Mouse (Mus musculus): ENCODE results near the gene Qrich2.
"Not testable (repeated sequence)": the region's sequence is repeated elsewhere in the genome, so short reads cannot be mapped to it uniquely, and the experiment has no call there.

The Qrich2 gene

DNA sequence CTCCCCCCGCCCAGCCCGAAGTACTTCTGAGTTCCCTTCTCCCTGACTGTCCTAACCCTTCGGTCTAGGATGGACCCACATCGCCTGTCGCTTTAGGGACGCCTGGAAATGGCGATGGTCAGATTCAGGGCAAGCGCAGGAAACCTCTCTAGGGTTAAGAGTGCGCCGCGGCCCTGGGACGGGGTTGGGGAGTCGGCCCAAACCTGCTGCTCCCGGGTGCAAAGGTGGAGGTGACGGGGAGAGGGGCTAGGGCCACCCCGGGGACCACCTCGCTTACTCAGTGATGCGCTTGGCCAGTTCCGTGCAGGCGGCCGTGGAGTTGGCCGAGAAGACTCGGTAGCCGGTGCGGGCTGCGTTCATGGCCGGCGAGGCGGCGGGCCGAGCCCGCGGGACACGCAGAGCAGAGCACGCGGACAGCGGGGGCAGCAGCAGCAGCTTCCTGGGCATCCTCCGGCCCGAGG, 23.8 kb upstream of the Qrich2 start:
- no peak for DNase-seq (ENCODE audit: low spot score)

DNA sequence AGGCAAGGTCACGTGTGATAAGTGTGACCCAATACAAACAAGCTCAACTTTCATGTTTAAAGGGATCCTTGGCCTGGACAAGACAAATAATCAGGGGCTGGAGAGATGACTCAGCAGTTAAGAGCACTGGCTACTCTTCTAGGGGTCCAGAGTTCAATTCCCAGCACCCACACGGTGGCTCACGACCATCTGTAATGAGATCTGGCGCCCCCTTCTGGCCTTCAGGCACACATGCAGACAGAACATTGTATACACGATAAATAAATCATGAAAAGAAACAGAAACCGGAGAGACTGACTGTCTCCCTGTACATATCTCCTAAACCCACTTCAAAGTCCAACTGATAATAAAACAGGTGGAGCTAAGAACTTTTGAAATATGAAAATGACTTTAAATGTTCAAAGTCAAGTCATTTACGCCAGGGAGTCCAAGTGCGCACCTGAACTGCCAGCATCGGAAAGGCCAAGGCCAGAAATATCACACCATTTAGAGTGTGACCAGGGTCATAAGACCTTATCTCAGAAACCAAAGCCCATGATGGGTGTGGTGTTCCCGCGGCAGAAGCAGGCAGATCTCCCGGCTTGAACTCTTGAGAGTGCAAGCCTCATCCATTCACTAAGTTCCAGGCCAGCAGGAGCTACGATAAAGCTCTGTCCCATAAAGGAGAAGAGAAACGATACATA, 22.8 kb upstream of the Qrich2 start:
- no peak for DNase-seq (ENCODE audit: low spot score)

DNA sequence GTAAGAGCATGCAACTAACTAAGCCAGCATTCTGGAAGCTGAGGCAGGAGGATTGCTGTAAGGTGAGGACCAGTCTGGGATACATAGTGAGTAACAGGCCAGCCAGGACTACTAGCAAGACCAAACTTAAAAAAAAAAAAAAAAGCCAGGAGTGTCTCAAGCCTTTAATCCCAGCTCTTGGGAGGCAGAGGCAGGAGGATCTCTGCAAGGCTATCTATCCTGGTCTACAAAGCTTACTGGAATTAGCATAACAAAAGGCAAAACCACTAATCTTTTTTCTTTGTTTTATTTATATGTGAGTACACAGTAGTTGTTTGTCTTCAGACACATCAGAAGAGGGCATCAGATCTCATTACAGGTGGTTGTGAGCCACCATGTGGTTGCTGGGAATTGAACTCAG, 22.2 kb upstream of the Qrich2 start:
- no peak for DNase-seq (ENCODE audit: low spot score)

DNA sequence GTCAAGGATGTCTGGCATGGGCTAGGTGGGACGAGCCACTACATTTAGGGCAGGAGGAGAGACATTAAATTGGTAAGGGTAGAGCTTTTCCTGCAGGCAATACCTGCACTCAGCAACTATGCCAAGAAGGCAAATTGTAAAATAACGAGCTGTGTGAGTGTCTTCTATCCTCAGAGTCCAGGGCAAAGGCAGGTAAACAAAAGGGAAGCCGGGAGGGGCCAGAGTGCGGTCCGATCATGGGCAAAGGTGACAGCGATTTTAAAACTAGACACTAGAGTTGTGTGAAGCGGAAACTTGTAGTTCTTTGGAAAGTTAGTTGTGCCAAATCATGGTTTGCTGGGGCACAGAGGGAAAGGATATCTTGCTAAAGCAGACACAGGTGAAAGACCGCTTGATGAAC, 18.2 kb upstream of the Qrich2 start:
- no peak for DNase-seq (ENCODE audit: low spot score)

DNA sequence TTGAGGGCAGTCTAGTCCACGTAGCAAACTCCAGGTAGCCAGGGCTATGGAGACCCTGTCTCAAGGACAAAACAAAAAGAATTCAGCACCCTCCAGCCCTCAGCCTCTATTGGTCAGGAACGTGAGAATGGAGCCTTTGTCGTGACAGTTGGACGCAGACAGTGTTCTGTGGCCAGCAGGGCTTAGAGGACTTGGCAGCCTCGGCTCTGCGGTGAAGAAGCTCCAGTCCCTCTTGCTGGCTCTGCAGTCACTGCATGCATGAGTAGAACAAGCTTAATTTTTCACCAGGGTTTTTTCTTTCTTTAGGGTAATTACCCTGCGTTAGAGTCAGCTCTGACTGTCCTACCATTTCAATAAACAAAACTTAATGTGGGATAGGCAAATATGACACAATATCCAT, 15.7 kb upstream of the Qrich2 start:
- DNase-seq (ENCODE audit: low spot score): no peak

- DNase-seq (ENCODE audit: low spot score): no peak
Observed at GRCm38 (mm10) chr11:116480975-116481374, 14.9 kb upstream of the Qrich2 start.

GRCm38 (mm10) chr11:116479832-116480231, 13.8 kb upstream of the Qrich2 start:
- DNase-seq (ENCODE audit: low spot score): no peak

DNA sequence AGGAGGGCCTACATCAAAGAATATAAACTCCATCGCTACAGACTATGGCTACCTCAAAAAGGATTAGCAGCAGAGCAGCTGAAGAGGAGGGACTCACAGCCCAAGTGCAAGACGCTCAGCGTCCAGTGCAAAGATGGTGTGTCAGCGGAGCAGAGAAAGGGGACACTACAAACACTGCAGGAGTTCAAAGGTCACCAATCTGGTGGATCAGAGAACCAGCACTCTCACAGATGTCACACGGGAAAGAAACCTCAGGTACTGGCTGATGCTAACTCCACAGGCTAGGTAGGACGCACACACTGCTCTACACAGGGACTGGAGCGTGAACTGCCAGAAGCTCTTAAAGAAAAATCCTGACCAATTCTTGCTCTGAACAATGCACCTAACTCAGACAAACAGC, 12.9 kb upstream of the Qrich2 start:
- DNase-seq (ENCODE audit: low spot score): no peak

- no peak for DNase-seq (ENCODE audit: low spot score)
Observed at GRCm38 (mm10) chr11:116477160-116477759, 11.2 kb upstream of the Qrich2 start.

DNA sequence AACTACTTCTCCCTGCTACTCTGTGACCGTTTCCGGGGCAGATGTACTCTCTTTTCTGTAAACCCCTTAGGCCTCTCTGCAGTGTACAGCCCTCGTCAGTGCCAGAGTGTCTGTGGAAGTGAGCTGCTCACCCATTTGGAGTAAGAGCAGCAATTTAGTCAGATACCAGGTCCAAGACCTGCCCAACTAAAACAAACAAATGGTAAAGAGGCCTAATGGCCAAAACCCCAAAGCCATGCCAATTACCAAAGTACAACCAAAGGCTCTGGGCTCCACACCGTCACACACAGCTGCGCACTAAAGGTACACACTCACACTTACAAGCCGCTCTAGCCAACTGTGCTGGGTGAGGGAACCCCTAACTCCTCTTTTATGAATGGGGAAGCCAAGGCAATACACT, 10.7 kb upstream of the Qrich2 start:
- no peak for DNase-seq (ENCODE audit: low spot score)

DNA sequence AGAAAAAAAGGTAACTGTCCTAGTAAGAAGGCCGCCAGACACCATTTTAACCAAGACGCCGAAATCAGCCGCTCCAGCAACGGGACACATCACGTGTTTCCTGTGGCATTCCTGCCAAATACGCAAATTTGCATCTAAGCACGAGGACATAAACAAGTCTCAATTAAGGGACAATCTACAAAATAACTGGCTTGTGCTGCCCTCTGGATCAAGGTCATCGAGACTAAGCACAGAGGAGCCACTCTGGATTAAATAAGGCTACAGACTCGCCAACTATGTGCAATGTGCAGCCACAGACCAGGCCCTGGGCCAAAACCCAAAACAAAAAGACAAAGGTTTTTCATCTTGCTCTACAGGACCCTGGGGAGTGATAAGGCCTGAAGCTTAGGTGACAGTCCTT, 10.0 kb upstream of the Qrich2 start:
- DNase-seq (ENCODE audit: low spot score): no peak

DNA sequence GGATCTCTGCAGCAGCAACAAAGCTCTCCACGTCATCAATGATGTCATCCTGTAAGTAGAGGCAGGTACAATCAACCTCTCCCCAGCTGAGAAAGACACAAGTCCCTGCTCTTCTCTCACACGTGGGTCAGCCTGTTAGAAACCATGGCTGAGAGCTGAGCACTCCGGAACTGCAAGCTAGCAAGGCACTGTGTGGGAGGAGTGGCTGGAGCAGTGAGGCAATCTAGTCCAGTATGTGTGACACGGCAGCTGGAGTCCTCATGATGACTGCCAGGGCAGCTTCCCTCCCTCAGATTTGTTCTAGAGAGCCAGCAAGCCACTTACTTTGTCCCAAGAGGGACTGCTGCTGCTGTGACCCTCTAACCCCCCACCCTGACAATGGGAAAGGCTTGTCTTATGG, 6.2 kb upstream of the Qrich2 start:
- DNase-seq (ENCODE audit: low spot score): no peak

DNA sequence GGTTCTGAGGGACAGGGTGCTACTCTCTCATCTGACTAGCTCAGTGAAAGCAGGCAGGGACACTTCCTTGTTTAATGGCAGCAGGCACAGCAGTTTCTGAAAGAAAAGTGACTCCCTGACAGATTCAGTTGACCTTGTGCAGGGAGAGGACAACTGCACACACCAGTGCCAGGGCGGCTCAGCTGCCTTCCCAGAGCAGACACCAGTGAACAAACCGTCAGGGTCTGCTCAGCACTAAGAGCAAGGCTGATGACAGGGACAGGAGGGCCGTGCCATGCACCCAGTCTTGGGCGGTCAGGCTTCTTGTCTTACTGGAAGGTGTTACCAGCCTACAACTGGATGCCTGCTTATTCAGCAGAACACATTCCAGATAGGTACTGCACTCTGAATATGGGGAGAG, 4.9 kb upstream of the Qrich2 start:
- DNase-seq (ENCODE audit: low spot score): no peak

DNA sequence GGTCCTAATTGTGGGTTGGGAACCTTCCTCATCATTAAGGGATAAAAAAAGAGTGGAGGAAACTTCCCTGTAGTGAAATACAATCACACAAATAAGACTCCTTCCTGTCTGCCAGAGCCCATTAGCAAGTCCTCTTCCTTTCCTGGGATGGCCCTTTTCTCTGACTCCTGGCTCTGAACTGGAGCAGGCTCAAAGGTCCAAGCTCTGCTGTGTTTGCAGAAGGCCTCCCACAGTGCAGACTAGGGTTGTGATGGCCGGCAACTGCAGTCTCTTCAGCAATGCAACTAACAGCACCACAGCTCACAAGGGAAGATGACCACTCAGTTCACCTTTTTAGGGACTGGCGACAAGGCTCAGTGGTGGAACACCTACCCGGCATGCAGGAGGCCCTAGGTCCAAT, 4.2 kb upstream of the Qrich2 start:
- no peak for DNase-seq (ENCODE audit: low spot score)

DNA sequence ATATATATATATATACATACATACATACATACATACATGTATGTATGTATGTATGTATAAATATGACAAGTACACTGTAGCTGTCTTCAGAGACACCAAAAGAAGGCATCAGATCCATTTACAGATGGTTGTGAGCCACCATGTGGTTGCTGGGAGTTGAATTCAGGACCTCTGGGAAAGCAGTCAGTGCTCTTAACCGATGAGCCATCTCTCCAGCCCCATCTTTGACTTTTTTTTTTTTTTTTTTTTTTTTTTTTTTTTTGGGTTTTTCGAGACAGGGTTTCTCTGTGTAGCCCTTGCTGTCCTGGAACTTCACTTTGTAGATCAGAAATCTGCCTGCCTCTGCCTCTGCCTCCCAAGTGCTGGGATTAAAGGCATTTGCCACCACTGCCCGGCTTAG, 2.3 kb upstream of the Qrich2 start:
- not testable (repeated sequence) for DNase-seq (ENCODE audit: low spot score)

- peak; percentile 89 for DNase-seq (ENCODE audit: low spot score)
Observed at GRCm38 (mm10) chr11:116463833-116464232, 2.2 kb downstream of the Qrich2 start.

- no peak for DNase-seq (ENCODE audit: low spot score)
Observed at GRCm38 (mm10) chr11:116463338-116463737, 2.7 kb downstream of the Qrich2 start.

- no peak for DNase-seq (ENCODE audit: low spot score)
Observed at GRCm38 (mm10) chr11:116459786-116460185, 6.3 kb downstream of the Qrich2 start.

DNA sequence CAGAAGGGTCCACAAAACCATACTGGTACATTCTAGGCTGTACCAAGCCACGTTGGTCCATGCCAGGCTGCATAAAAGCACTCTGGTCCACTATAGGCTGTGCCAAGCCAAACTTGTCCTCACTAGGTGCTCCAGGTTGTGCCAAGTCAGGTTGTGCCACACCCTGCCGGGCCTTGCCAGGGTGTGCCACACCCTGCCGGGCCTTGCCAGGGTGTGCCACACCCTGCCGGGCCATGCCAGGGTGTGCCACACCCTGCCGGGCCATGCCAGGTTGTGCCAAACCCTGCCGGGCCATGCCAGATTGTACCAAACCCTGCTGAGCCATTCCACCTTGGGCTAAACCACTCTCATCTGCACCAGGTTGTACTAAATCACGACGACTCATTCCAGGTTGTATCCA, 9.8 kb downstream of the Qrich2 start:
- DNase-seq (ENCODE audit: low spot score): no peak

GRCm38 (mm10) chr11:116453889-116454288, 12.2 kb downstream of the Qrich2 start:
- DNase-seq (ENCODE audit: low spot score): no peak

- no peak for DNase-seq (ENCODE audit: low spot score)
Observed at GRCm38 (mm10) chr11:116449341-116449740, 16.7 kb downstream of the Qrich2 start.

- no peak for DNase-seq (ENCODE audit: low spot score)
Observed at GRCm38 (mm10) chr11:116447822-116448221, 18.2 kb downstream of the Qrich2 start.

- no peak for DNase-seq (ENCODE audit: low spot score)
Observed at GRCm38 (mm10) chr11:116446308-116446887, 19.6 kb downstream of the Qrich2 start.
